Mouse (Mus musculus): ENCODE data around the gene Lrp10. TPM values are rescaled to one million over a fixed set of nuclear protein-coding genes. Genes with fewer than 3 reads are reported as not detected.

The Lrp10 gene
- polyA plus RNA-seq, 1 experiment from 2014 or later, result 108 TPM

DNA sequence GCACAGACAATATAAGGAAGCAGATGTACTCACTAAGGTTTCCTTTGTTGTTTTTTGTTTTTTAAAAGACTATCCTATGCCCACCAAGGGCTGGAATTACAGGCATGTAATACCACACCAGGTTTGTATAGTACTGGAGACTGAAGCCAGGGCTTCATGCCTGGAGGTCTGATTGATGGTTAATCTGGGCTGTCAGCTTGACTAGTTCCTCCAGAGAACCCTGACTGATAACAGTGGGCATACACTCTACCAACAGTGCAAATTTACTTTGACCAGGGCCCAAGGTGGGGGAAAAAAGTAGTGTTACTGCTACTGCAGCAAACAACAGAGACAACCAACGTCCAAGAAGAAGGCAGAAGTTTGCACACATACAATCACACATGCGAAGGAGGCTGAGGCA, 7.5 kb downstream of the Lrp10 start:
- Histone ChIP-seq H3K4me2 (replicated peaks; ENCODE audit: low read depth) (no peak overlapping the region), H3K27me3 (replicated peaks; ENCODE audit: control insufficient read depth, insufficient read depth, low read length) (no peaks in the 10 kb centered on the region), H3K4me3 (ENCODE audit: low read depth, low read length) (no peak overlapping the region), H3K27ac (ENCODE audit: low read depth, low read length) (no peak overlapping the region), H3K9me3 (ENCODE audit: control insufficient read depth) (no peaks in the 10 kb centered on the region), H3K9ac (ENCODE audit: low read depth, low read length) (no peak overlapping the region), H3K36me3 (ENCODE audit: control insufficient read depth, insufficient read depth) (peaks cover 37% of the 10 kb centered on the region), H3K4me1 (replicated peaks; ENCODE audit: control insufficient read depth, insufficient read depth, low read length) (peaks cover 5% of the 10 kb centered on the region; the same call in 1 of the 2 replicates)
- 89% methylated on average over 2 of the region's 2 CpGs for WGBS
- no peak for ATAC-seq
- TF ChIP-seq CTCF (IDR thresholded peaks at IDR 0.05; ENCODE audit: low read depth), result no peak

DNA sequence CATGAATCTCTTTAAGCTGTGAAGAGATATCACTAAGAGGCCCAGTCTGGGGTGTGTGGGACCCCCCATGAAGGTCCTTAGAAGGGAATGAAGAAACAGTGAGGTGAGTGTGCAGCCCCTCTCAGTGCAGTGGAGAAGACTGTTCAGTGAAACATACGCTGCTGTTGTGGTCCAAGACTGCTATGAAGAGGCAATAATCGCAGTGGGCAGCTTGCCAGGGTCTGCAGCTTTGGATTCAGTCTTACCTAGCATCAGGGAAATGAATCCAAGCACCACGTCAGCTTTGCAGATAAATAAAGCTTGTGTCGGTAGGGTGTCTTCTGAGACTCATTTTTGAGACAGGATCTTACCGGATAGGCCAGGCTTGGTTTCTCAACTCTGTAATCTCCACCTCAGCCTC, 8.7 kb downstream of the Lrp10 start:
- Histone ChIP-seq H3K36me3 (ENCODE audit: control insufficient read depth, insufficient read depth) (peaks cover 31% of the 10 kb centered on the region), H3K4me3 (ENCODE audit: low read depth, low read length) (no peak overlapping the region), H3K4me2 (replicated peaks; ENCODE audit: low read depth) (no peak overlapping the region), H3K9me3 (ENCODE audit: control insufficient read depth) (no peaks in the 10 kb centered on the region), H3K27ac (ENCODE audit: low read depth, low read length) (no peak overlapping the region), H3K9ac (ENCODE audit: low read depth, low read length) (no peak overlapping the region), H3K27me3 (replicated peaks; ENCODE audit: control insufficient read depth, insufficient read depth, low read length) (0 out of 2 replicates have a peak, but pooled peaks cover 5% of the 10 kb centered on the region), H3K4me1 (replicated peaks; ENCODE audit: control insufficient read depth, insufficient read depth, low read length) (peaks cover 5% of the 10 kb centered on the region; the same call in 1 of the 2 replicates)
- ATAC-seq, result no peak
- TF ChIP-seq CTCF (IDR thresholded peaks at IDR 0.05; ENCODE audit: low read depth), result no peak
- 60% methylated on average over 5 of the region's 5 CpGs for WGBS

DNA sequence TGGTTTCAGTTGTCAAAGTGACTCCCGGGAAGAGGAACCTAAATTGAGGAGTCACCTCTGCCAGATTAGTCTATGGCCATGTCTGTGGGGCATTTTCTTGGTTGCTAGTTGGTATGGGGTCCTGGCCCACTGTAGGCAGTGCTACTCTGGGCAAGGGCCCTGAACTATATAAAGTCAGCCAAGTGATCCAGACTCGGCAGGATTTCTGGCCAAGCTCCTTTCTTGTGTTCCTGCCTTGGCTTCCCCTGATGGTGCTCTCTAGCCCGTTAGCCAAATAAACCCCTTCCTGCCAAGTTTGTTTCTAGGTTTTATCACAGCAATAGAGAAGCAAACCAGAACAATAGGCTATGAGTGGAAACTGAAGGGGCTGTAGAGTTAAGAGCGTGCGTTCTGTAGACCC, 10.8 kb downstream of the Lrp10 start:
- H3K4me1 ChIP-seq (replicated peaks; ENCODE audit: control insufficient read depth, insufficient read depth, low read length), result peaks cover 10% of the 10 kb centered on the region; the same call in 1 of the 2 replicates
- ATAC-seq, result no peak
- H3K27me3 ChIP-seq (replicated peaks; ENCODE audit: control insufficient read depth, insufficient read depth, low read length), result peaks cover 17% of the 10 kb centered on the region; the same call in 1 of the 2 replicates
- H3K9me3 ChIP-seq (ENCODE audit: control insufficient read depth), result no peaks in the 10 kb centered on the region
- no peak for TF ChIP-seq CTCF (IDR thresholded peaks at IDR 0.05; ENCODE audit: low read depth)
- H3K4me2 ChIP-seq (replicated peaks; ENCODE audit: low read depth), result no peak overlapping the region
- H3K9ac ChIP-seq (ENCODE audit: low read depth, low read length), result no peak overlapping the region
- H3K36me3 ChIP-seq (ENCODE audit: control insufficient read depth, insufficient read depth), result peaks cover 10% of the 10 kb centered on the region
- H3K4me3 ChIP-seq (ENCODE audit: low read depth, low read length), result no peak overlapping the region
- no peak overlapping the region for H3K27ac ChIP-seq (ENCODE audit: low read depth, low read length)
- WGBS, result 90% methylated on average over 5 of the region's 5 CpGs

DNA sequence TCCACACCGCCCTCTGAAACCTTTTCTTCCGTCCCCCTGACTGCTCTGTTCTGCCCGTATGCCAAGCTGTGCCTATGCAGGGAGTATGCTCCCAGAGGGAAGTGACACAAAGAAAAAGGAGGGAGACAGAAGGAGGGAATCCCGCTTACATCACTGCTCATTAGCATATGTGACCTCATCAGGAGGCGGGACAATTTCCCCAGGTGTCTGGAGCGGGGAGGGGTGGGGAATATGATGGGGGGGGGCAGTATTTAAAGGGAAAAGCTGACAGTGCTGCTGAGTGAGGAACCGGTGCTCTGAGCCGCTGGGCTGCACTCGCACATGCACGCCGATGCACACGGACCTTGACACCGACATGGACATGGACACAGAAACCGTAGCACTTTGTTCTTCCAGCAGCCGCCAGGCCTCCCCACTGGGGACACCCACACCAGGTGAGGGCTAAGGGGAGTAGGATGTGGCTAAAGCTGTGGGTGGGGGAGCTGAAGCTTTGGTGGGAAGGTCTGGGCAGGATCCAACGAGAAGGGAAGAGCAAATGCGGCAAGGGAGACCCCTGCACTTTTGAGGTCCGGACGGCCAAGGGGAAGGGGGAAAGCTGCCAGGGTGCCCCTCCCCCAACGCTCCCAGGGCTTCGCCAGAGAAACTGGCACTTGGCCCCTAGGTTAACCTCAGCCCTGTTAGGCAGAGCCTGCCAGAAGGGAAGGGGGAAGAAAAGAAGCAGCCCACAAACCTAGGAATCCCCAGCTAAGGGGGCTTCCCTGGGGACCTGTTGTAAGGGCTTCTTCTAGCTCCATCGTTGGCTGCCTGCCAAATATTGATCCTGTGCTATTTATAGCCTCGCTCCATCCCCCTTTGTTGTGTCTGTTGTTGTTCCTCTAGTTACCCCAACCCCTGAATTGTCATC, 12.3 kb downstream of the Lrp10 start, which contains the start of gene Rem2:
Rem2 (plus strand) TSS at position 160 of the 904 bp plus-strand sequence.
- Histone ChIP-seq H3K27me3 (replicated peaks; ENCODE audit: control insufficient read depth, insufficient read depth, low read length) (peaks cover 17% of the 10 kb centered on the region; the same call in 1 of the 2 replicates), H3K4me3 (ENCODE audit: low read depth, low read length) (peak within 1 kb of the TSS; percentile 29), H3K27ac (ENCODE audit: low read depth, low read length) (no peak within 1 kb of the TSS), H3K36me3 (ENCODE audit: control insufficient read depth, insufficient read depth) (no peaks in the 10 kb centered on the region; the same call in 1 of the 2 replicates), H3K4me1 (replicated peaks; ENCODE audit: control insufficient read depth, insufficient read depth, low read length) (peaks cover 10% of the 10 kb centered on the region; the same call in 1 of the 2 replicates), H3K9ac (ENCODE audit: low read depth, low read length) (peak within 1 kb of the TSS; percentile 31; the same call in 1 of the 2 replicates), H3K9me3 (ENCODE audit: control insufficient read depth) (no peaks in the 10 kb centered on the region), H3K4me2 (replicated peaks; ENCODE audit: low read depth) (peak within 1 kb of the TSS; percentile 71)
- WGBS, result 3% methylated on average over 23 of the region's 23 CpGs
- peak; percentile 74 for ATAC-seq
- no peak for TF ChIP-seq CTCF (IDR thresholded peaks at IDR 0.05; ENCODE audit: low read depth)

DNA sequence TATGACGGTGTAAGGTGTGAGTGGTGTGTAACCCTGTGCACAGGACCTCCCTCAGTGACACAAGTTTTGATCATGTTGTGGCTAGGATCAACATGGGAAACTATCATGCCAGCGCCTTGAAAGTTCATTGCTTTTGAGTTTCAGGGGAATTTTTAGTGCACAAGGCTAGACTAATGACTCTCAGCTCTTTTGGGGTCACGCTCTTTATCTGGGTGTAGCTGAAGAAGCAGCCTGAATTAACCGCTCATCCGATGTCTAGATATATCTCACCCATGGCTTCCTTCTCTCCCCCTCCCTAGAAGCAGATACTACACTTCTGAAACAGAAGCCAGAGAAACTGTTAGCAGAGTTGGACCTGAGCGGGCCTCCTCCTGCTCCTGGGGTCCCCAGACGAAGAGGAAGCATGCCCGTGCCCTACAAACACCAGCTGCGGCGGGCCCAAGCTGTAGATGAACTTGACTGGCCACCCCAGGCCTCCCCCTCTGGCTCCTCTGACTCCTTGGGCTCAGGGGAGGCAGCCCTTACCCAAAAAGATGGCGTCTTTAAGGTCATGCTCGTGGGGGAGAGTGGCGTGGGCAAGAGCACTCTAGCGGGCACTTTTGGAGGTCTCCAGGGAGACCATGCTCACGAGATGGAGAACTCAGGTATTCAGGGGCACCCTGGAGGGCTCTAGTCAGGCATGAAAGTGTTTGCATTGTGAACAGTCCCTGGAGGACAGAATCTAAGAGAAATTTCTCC, 13.4 kb downstream of the Lrp10 start:
- no peak for ATAC-seq
- no peak overlapping the region for H3K4me3 ChIP-seq (ENCODE audit: low read depth, low read length)
- peaks cover 10% of the 10 kb centered on the region; the same call in 1 of the 2 replicates for H3K4me1 ChIP-seq (replicated peaks; ENCODE audit: control insufficient read depth, insufficient read depth, low read length)
- H3K9ac ChIP-seq (ENCODE audit: low read depth, low read length), result no peak overlapping the region
- H3K4me2 ChIP-seq (replicated peaks; ENCODE audit: low read depth), result no peak overlapping the region
- 87% methylated on average over 15 of the region's 15 CpGs for WGBS
- H3K27me3 ChIP-seq (replicated peaks; ENCODE audit: control insufficient read depth, insufficient read depth, low read length), result peaks cover 17% of the 10 kb centered on the region; the same call in 1 of the 2 replicates
- no peaks in the 10 kb centered on the region for H3K9me3 ChIP-seq (ENCODE audit: control insufficient read depth)
- TF ChIP-seq CTCF (IDR thresholded peaks at IDR 0.05; ENCODE audit: low read depth), result no peak
- H3K36me3 ChIP-seq (ENCODE audit: control insufficient read depth, insufficient read depth), result no peaks in the 10 kb centered on the region
- H3K27ac ChIP-seq (ENCODE audit: low read depth, low read length), result no peak overlapping the region

DNA sequence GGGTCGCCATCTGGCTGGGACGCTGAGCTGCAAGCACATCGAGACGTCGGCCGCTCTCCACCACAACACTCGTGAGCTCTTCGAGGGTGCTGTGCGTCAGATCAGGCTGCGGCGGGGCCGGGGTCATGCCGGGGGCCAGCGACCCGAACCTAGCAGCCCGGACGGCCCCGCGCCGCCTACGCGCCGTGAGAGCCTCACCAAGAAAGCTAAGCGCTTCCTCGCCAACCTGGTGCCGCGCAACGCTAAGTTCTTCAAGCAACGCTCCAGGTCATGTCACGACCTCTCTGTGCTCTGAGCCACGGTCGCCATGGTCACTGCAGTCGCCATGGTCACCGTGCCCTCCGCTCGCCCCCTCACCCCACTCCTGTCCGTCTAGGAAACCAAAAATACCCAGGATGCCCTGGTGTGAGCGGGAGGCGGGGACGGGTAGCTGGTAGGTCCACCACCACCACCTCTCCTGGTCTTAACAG, 15.5 kb downstream of the Lrp10 start:
- peaks cover 17% of the 10 kb centered on the region; the same call in 1 of the 2 replicates for H3K27me3 ChIP-seq (replicated peaks; ENCODE audit: control insufficient read depth, insufficient read depth, low read length)
- WGBS, result 9% methylated on average over 40 of the region's 40 CpGs

More for the DNA sequence above, 15.5 kb downstream of the Lrp10 start:
- peak overlapping the region; percentile 36 for H3K4me3 ChIP-seq (ENCODE audit: low read depth, low read length)
- no peak for ATAC-seq
- H3K9me3 ChIP-seq (ENCODE audit: control insufficient read depth), result no peaks in the 10 kb centered on the region
- no peak overlapping the region for H3K27ac ChIP-seq (ENCODE audit: low read depth, low read length)
- no peak for TF ChIP-seq CTCF (IDR thresholded peaks at IDR 0.05; ENCODE audit: low read depth)
- peaks cover 10% of the 10 kb centered on the region; the same call in 1 of the 2 replicates for H3K4me1 ChIP-seq (replicated peaks; ENCODE audit: control insufficient read depth, insufficient read depth, low read length)
- H3K4me2 ChIP-seq (replicated peaks; ENCODE audit: low read depth), result peak overlapping the region; percentile 67
- H3K9ac ChIP-seq (ENCODE audit: low read depth, low read length), result peak overlapping the region; percentile 27; the same call in 1 of the 2 replicates
- H3K36me3 ChIP-seq (ENCODE audit: control insufficient read depth, insufficient read depth), result no peaks in the 10 kb centered on the region

All from intestine, postnatal 0 days (tissue).